Mouse (Mus musculus): ENCODE measurements at regions not wholly inside any gene's neighbourhood (a gene's known extent, or its start where the extent isn't known, plus 50 kb on each side); places are given as distances from the start of the nearest gene placed in this dataset.

- H3K9me3 ChIP-seq (ENCODE audit: control insufficient read depth, low read length) = no peaks in the 10 kb centered on the region
- no peak for DNase-seq (ENCODE audit: low spot score)
- no peak overlapping the region for H3K4me2 ChIP-seq (ENCODE audit: low read depth, severe bottlenecking)
- no peak overlapping the region for H3K27ac ChIP-seq (replicated peaks; ENCODE audit: low read depth, low read length)
- no peaks in the 10 kb centered on the region for H3K4me1 ChIP-seq (ENCODE audit: control insufficient read depth, insufficient read depth, low read length)
- H3K27me3 ChIP-seq (ENCODE audit: control insufficient read depth, insufficient read depth, low read length) = peaks cover 15% of the 10 kb centered on the region
- H3K4me3 ChIP-seq (ENCODE audit: low read depth, low read length) = no peak overlapping the region
- ATAC-seq (ENCODE audit: insufficient number of reproducible peaks, low FRiP score, low TSS enrichment, low read depth) = no peak
- 52% methylated on average over 11 of the region's 11 CpGs for WGBS
- no peaks in the 10 kb centered on the region for H3K36me3 ChIP-seq (ENCODE audit: control insufficient read depth, insufficient read depth, low read length)
- no peak overlapping the region for H3K9ac ChIP-seq (ENCODE audit: low read length)
Observed at GRCm38 (mm10) chrX:11861119-11861708, 298.9 kb downstream of the Bcor start.

DNA sequence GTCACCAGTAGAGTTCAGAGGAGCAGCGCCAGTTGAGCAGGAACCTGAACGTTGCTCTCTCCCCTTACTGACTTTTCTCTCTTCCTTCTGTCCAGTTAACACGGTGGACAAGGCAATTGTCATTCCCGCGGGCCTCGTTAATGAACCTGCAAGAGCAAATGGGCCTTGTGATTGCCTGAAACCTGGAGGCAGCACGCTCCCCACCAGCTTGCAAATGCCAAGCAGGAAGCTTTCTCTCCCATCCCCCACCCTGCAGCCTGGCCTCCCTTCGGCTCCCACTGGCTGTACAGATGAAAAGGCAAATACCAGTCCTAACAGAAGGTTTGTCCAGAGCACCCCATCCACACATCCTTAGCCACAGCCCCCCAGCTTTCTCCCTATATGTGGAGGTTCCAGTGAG is 298.3 kb downstream of the Bcor start:
- H3K9ac ChIP-seq (ENCODE audit: low read length) = no peak overlapping the region
- WGBS = 26% methylated on average over 8 of the region's 8 CpGs
- H3K4me3 ChIP-seq (ENCODE audit: low read depth, low read length) = no peak overlapping the region
- no peaks in the 10 kb centered on the region for H3K4me1 ChIP-seq (ENCODE audit: control insufficient read depth, insufficient read depth, low read length)
- H3K27me3 ChIP-seq (ENCODE audit: control insufficient read depth, insufficient read depth, low read length) = peaks cover 15% of the 10 kb centered on the region
- no peak overlapping the region for H3K27ac ChIP-seq (replicated peaks; ENCODE audit: low read depth, low read length)
- no peak overlapping the region for H3K4me2 ChIP-seq (ENCODE audit: low read depth, severe bottlenecking)
- no peak for ATAC-seq (ENCODE audit: insufficient number of reproducible peaks, low FRiP score, low TSS enrichment, low read depth)
- no peaks in the 10 kb centered on the region for H3K36me3 ChIP-seq (ENCODE audit: control insufficient read depth, insufficient read depth, low read length)
- no peaks in the 10 kb centered on the region for H3K9me3 ChIP-seq (ENCODE audit: control insufficient read depth, low read length)
- DNase-seq (ENCODE audit: low spot score) = peak; percentile 48

DNA sequence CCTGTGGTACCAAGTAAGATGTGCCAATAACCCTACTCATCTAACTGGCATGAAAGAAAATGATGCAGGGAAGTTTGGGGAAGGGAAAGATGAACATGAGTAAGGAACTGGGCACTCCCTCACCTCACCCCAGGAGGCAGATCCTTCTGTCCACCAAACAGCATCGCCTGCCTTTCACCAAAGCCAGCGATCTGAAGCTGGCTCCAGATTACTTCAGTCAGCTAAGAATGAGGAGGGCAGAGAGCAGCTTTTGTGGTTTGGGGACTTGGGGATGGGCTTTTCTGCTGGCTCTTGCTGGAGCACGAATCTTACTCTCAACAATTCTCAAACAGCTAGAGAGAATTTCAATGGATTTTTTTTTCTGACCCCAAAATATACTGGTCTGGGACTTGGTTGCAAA is 297.0 kb downstream of the Bcor start:
- H3K4me3 ChIP-seq (ENCODE audit: low read depth, low read length) = no peak overlapping the region
- WGBS = 37% methylated on average over 3 of the region's 3 CpGs
- peaks cover 15% of the 10 kb centered on the region for H3K27me3 ChIP-seq (ENCODE audit: control insufficient read depth, insufficient read depth, low read length)
- H3K36me3 ChIP-seq (ENCODE audit: control insufficient read depth, insufficient read depth, low read length) = no peaks in the 10 kb centered on the region
- DNase-seq (ENCODE audit: low spot score) (no peak), ATAC-seq (ENCODE audit: insufficient number of reproducible peaks, low FRiP score, low TSS enrichment, low read depth) (no peak)
- H3K4me2 ChIP-seq (ENCODE audit: low read depth, severe bottlenecking) = no peak overlapping the region
- no peak overlapping the region for H3K9ac ChIP-seq (ENCODE audit: low read length)
- H3K4me1 ChIP-seq (ENCODE audit: control insufficient read depth, insufficient read depth, low read length) = no peaks in the 10 kb centered on the region
- no peaks in the 10 kb centered on the region for H3K9me3 ChIP-seq (ENCODE audit: control insufficient read depth, low read length)
- H3K27ac ChIP-seq (replicated peaks; ENCODE audit: low read depth, low read length) = no peak overlapping the region

DNA sequence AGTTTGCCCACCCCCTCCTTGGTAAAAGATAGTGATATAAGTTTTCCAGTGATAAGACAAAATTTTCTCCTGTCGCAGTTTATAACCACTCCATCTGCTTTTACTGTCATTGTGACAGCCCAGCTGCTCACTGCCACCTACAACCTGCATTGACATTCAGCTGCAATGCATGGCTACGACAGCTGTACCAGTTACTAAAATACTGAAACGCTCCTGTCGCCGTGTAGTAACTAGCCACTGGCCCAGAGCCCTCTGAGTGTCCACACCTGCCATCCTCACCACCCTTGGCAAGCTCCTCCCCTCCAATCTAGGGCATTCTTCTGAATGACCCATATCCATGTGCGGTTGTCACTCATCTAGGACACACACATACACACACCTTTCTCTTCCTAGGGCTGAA is 286.2 kb downstream of the Bcor start:
- Histone ChIP-seq H3K27me3 (ENCODE audit: control insufficient read depth, insufficient read depth, low read length) (0 out of 2 replicates have a peak, but pooled peaks cover 2% of the 10 kb centered on the region), H3K9ac (ENCODE audit: low read length) (no peak overlapping the region), H3K9me3 (ENCODE audit: control insufficient read depth, low read length) (no peaks in the 10 kb centered on the region), H3K36me3 (ENCODE audit: control insufficient read depth, insufficient read depth, low read length) (no peaks in the 10 kb centered on the region), H3K27ac (replicated peaks; ENCODE audit: low read depth, low read length) (no peak overlapping the region), H3K4me2 (ENCODE audit: low read depth, severe bottlenecking) (no peak overlapping the region), H3K4me3 (ENCODE audit: low read depth, low read length) (no peak overlapping the region), H3K4me1 (ENCODE audit: control insufficient read depth, insufficient read depth, low read length) (no peaks in the 10 kb centered on the region)
- DNase-seq (ENCODE audit: low spot score) (no peak), ATAC-seq (ENCODE audit: insufficient number of reproducible peaks, low FRiP score, low TSS enrichment, low read depth) (no peak)
- 85% methylated on average over 6 of the region's 6 CpGs for WGBS

DNA sequence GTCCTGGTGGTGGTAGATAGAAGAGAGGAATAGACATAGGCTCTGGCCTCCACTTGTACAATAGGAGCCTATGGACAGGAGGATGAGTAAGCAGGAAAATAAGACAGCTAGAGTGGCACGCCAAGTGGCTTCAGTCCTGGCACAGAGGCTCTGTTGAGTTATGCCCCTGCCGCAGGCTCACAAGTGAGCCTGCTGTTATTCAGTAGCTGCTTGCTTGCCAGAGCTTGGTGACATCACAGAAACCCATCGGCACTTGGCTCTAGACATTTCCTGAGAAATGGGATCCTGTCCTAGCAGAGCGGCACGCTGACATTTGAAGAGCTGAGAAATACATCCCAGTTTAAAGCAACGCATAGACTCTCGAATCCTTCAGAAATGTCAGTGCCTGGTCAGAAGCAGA is 283.5 kb downstream of the Bcor start:
- no peak overlapping the region for H3K27ac ChIP-seq (replicated peaks; ENCODE audit: low read depth, low read length)
- no peak overlapping the region for H3K4me3 ChIP-seq (ENCODE audit: low read depth, low read length)
- DNase-seq (ENCODE audit: low spot score) (no peak), ATAC-seq (ENCODE audit: insufficient number of reproducible peaks, low FRiP score, low TSS enrichment, low read depth) (no peak)
- no peaks in the 10 kb centered on the region for H3K36me3 ChIP-seq (ENCODE audit: control insufficient read depth, insufficient read depth, low read length)
- H3K4me1 ChIP-seq (ENCODE audit: control insufficient read depth, insufficient read depth, low read length) = no peaks in the 10 kb centered on the region
- H3K9me3 ChIP-seq (ENCODE audit: control insufficient read depth, low read length) = no peaks in the 10 kb centered on the region
- no peak overlapping the region for H3K9ac ChIP-seq (ENCODE audit: low read length)
- WGBS = 88% methylated on average over 7 of the region's 7 CpGs
- H3K27me3 ChIP-seq (ENCODE audit: control insufficient read depth, insufficient read depth, low read length) = 0 out of 2 replicates have a peak, but pooled peaks cover 2% of the 10 kb centered on the region
- H3K4me2 ChIP-seq (ENCODE audit: low read depth, severe bottlenecking) = no peak overlapping the region

- no peaks in the 10 kb centered on the region for H3K4me1 ChIP-seq (ENCODE audit: control insufficient read depth, insufficient read depth, low read length)
- H3K4me2 ChIP-seq (ENCODE audit: low read depth, severe bottlenecking) = no peak overlapping the region
- DNase-seq (ENCODE audit: low spot score) (no peak), ATAC-seq (ENCODE audit: insufficient number of reproducible peaks, low FRiP score, low TSS enrichment, low read depth) (no peak)
- H3K36me3 ChIP-seq (ENCODE audit: control insufficient read depth, insufficient read depth, low read length) = no peaks in the 10 kb centered on the region
- no peak overlapping the region for H3K27ac ChIP-seq (replicated peaks; ENCODE audit: low read depth, low read length)
- 0 out of 2 replicates have a peak, but pooled peaks cover 2% of the 10 kb centered on the region for H3K27me3 ChIP-seq (ENCODE audit: control insufficient read depth, insufficient read depth, low read length)
- H3K9me3 ChIP-seq (ENCODE audit: control insufficient read depth, low read length) = no peaks in the 10 kb centered on the region
- H3K4me3 ChIP-seq (ENCODE audit: low read depth, low read length) = no peak overlapping the region
- 75% methylated on average over 8 of the region's 8 CpGs for WGBS
- no peak overlapping the region for H3K9ac ChIP-seq (ENCODE audit: low read length)
Observed at GRCm38 (mm10) chrX:11878028-11878427, 282.1 kb downstream of the Bcor start.

GRCm38 (mm10) chrX:11880972-11881371 is 279.2 kb downstream of the Bcor start:
- Histone ChIP-seq H3K9me3 (ENCODE audit: control insufficient read depth, low read length) (no peaks in the 10 kb centered on the region), H3K4me3 (ENCODE audit: low read depth, low read length) (no peak overlapping the region), H3K9ac (ENCODE audit: low read length) (no peak overlapping the region), H3K4me1 (ENCODE audit: control insufficient read depth, insufficient read depth, low read length) (no peaks in the 10 kb centered on the region), H3K36me3 (ENCODE audit: control insufficient read depth, insufficient read depth, low read length) (no peaks in the 10 kb centered on the region), H3K27ac (replicated peaks; ENCODE audit: low read depth, low read length) (no peak overlapping the region), H3K4me2 (ENCODE audit: low read depth, severe bottlenecking) (no peak overlapping the region), H3K27me3 (ENCODE audit: control insufficient read depth, insufficient read depth, low read length) (no peaks in the 10 kb centered on the region)
- ATAC-seq (ENCODE audit: insufficient number of reproducible peaks, low FRiP score, low TSS enrichment, low read depth) (no peak), DNase-seq (ENCODE audit: low spot score) (no peak)
- 100% methylated on average over 1 of the region's 1 CpGs for WGBS

GRCm38 (mm10) chrX:11883738-11884716 is 276.1 kb downstream of the Bcor start:
- H3K9me3 ChIP-seq (ENCODE audit: control insufficient read depth, low read length) = no peaks in the 10 kb centered on the region
- no peak overlapping the region for H3K4me2 ChIP-seq (ENCODE audit: low read depth, severe bottlenecking)
- DNase-seq (ENCODE audit: low spot score) (peak; percentile 23), ATAC-seq (ENCODE audit: insufficient number of reproducible peaks, low FRiP score, low TSS enrichment, low read depth) (no peak)
- H3K27ac ChIP-seq (replicated peaks; ENCODE audit: low read depth, low read length) = no peak overlapping the region
- 58% methylated on average over 10 of the region's 10 CpGs for WGBS
- no peaks in the 10 kb centered on the region for H3K27me3 ChIP-seq (ENCODE audit: control insufficient read depth, insufficient read depth, low read length)
- H3K36me3 ChIP-seq (ENCODE audit: control insufficient read depth, insufficient read depth, low read length) = no peaks in the 10 kb centered on the region
- no peak overlapping the region for H3K9ac ChIP-seq (ENCODE audit: low read length)
- no peaks in the 10 kb centered on the region for H3K4me1 ChIP-seq (ENCODE audit: control insufficient read depth, insufficient read depth, low read length)
- no peak overlapping the region for H3K4me3 ChIP-seq (ENCODE audit: low read depth, low read length)
